Mouse (Mus musculus) heart, adult 2 months (tissue): ENCODE measurements around the gene Tchp.

Source experiments
- CTCF ChIP-seq: fragments of 200-600 bp; IDR thresholded peaks from 2 replicates; pipeline ENCODE4 v1.8.1; 2022; ENCODE audit warnings: antibody characterized with exemption, mild to moderate bottlenecking, moderate library complexity
- EP300 ChIP-seq: fragments of 200-500 bp; IDR thresholded peaks from 2 replicates; pipeline ENCODE4 v1.6.1; 2011; ENCODE audit warnings: low read depth, low read length, control low read depth; ENCODE audit not compliant: insufficient read depth
- POLR2A ChIP-seq: fragments of 200-500 bp; IDR thresholded peaks from 2 replicates; pipeline ENCODE4 v1.6.1; 2011; ENCODE audit warnings: mild to moderate bottlenecking, low read depth, low read length, control low read depth; ENCODE audit not compliant: insufficient read depth

GRCm38 (mm10) chr5:114681717-114682116, 25.8 kb upstream of the Tchp start:
- no peak for TF ChIP-seq CTCF
- no peak for TF ChIP-seq POLR2A
- TF ChIP-seq EP300, result no peak
